7 mouse cellular contexts compared by ENCODE assay signal in genomic region chr7:19701069-19701761, GRCm38 (mm10). TPM values are rescaled to one million over a fixed set of nuclear protein-coding genes. Genes with fewer than 3 reads are reported as not detected.
DNase-seq lines count a peak whose midpoint lies in the region; ATAC-seq and TF ChIP-seq lines count a peak whose summit lies in the region.

No protein-coding gene starts in this region.

- no peak overlapping the region for H3K4me3 ChIP-seq in hindbrain, postnatal 0 days (ENCODE audit: low read length)
- no peak overlapping the region for H3K4me3 ChIP-seq in macrophage (ENCODE audit: inconsistent target)

- H3K4me2 ChIP-seq in hindbrain, postnatal 0 days (ENCODE audit: low read depth, low read length): 0 out of 2 replicates have a peak overlapping the region, but pooled peaks have one; percentile 10

- peaks cover 9% of the 10 kb centered on the region for H3K4me1 ChIP-seq in hindbrain, postnatal 0 days (ENCODE audit: insufficient read depth, low read length)

- ATAC-seq in hindbrain, postnatal 0 days: peak; percentile 58

- peak overlapping the region; percentile 43; the same call in 1 of the 2 replicates for H3K27ac ChIP-seq in hindbrain, postnatal 0 days
- H3K27ac ChIP-seq in macrophage: peak overlapping the region; percentile 72

- no peak overlapping the region for H3K9ac ChIP-seq in hindbrain, postnatal 0 days (replicated peaks; ENCODE audit: low read length)

- intact Hi-C loops in left cerebral cortex, postnatal 10 days (cut with DNase I): loop anchor here (2.0 to 10.0 kb wide), 2 partner anchors 32 to 296 kb away; partner anchors contain the start of genes Ckm and Klc3

- H3K9me3 ChIP-seq in hindbrain, postnatal 0 days (ENCODE audit: low read length): no peaks in the 10 kb centered on the region

- peak; percentile 87 for DNase-seq in NIH3T3 (ENCODE audit: low read depth)
- peak; percentile 50 for DNase-seq in c-Kit-positive CD71-positive TER-119-positive erythroid progenitor cells, embryonic 14.5 days (ENCODE audit: low spot score)
- DNase-seq in gastrocnemius, adult 8-10 months (ENCODE audit: low spot score in 2 of 2): peak; percentile 38 to 57
- peak; percentile 81 for DNase-seq in hindbrain, postnatal 0 days (ENCODE audit: low spot score)
- DNase-seq in left cerebral cortex, postnatal 10 days (ENCODE audit: extremely low spot score in 1 of 2, low spot score in 2 of 2): peak; percentile 65 to 87
- DNase-seq in right cerebral cortex, postnatal 36 days (ENCODE audit: low spot score in 2 of 2): peak; percentile 48 to 67

- peak; percentile 75 for TF ChIP-seq CTCF in hindbrain, postnatal 0 days (IDR thresholded peaks at IDR 0.05; ENCODE audit: low read depth)

- H3K27me3 ChIP-seq in hindbrain, postnatal 0 days (ENCODE audit: insufficient read depth, low read length): no peaks in the 10 kb centered on the region

- peaks cover 5% of the 10 kb centered on the region; the same call in 1 of the 2 replicates for H3K36me3 ChIP-seq in hindbrain, postnatal 0 days (ENCODE audit: insufficient read depth, low read length)
- peaks cover 2% of the 10 kb centered on the region; the same call in 1 of the 2 replicates for H3K36me3 ChIP-seq in macrophage (ENCODE audit: inconsistent target)

- WGBS in hindbrain, postnatal 0 days: 27% methylated on average over 22 of the region's 22 CpGs
- WGBS in macrophage (ENCODE audit: missing documents): 47% methylated on average over 20 of the region's 22 CpGs

- peaks cover 25% of the 10 kb centered on the region; the same call in 1 of the 2 replicates for H3K79me2 ChIP-seq in macrophage (ENCODE audit: inconsistent target)

RNA-seq across cellular contexts. Expression of gene Apoe, which starts 2.2 kb away (rescaled TPM):
- 10 to 100 TPM; 18.8 to 67.9 (median 47.9) TPM for total RNA-seq in gastrocnemius, adult 8-10 months (2022)
- total RNA-seq in hindbrain, postnatal 0 days (2014; rRNA removed): 2,123 and 2,525 TPM in 2 replicates
- polyA plus RNA-seq in hindbrain, postnatal 0 days (2015; fragmentation: Nextera tagmentation; extraction: Ambion mirVana): 3,307 and 3,685 TPM in 2 replicates
- total RNA-seq in left cerebral cortex, postnatal 10 days (2021): 1,000 to 10,000 TPM; 1,326 to 1,376 TPM
- total RNA-seq in macrophage (2018; cell fraction: chromatin; rRNA removed): 100 to 1,000 TPM in 24 of 26 experiments, 10 to 100 TPM in 2; 88.7 to 552 (median 167) TPM
- total RNA-seq in macrophage (2018; cell fraction: cytosol; rRNA removed): over 10,000 TPM in 1 of 26 experiments, 1,000 to 10,000 TPM in 25; 2,271 to 10,488 (median 5,747) TPM
- total RNA-seq in macrophage (2018; cell fraction: nucleus; rRNA removed): 1,000 to 10,000 TPM in 25 of 26 experiments, 100 to 1,000 TPM in 1; 950 to 5,502 (median 3,280) TPM
- 11,661 to 20,761 TPM (median 14,221 TPM) in 3 replicates for polyA plus RNA-seq in macrophage (2018)

RNA-seq across cellular contexts. Expression of gene Apoc1, which starts 8.8 kb away (rescaled TPM):
- 1 to 10 TPM in 2 of 4 experiments, not detected in 2; 1.1 to 2.1 TPM for total RNA-seq in gastrocnemius, adult 8-10 months (2022)
- total RNA-seq in hindbrain, postnatal 0 days (2014; rRNA removed): 1.5 and 2.3 TPM in 2 replicates
- 13.9 and 14.2 TPM in 2 replicates for polyA plus RNA-seq in hindbrain, postnatal 0 days (2015; fragmentation: Nextera tagmentation; extraction: Ambion mirVana)
- total RNA-seq in left cerebral cortex, postnatal 10 days (2021): 1 to 10 TPM; 3.1 to 3.3 TPM
- 1 to 10 TPM in 1 of 26 experiments, not detected in 25; 2.8 TPM for total RNA-seq in macrophage (2018; cell fraction: chromatin; rRNA removed)
- total RNA-seq in macrophage (2018; cell fraction: cytosol; rRNA removed): 1 to 10 TPM in 25 of 26 experiments, under 1 TPM in 1; 0.93 to 9.2 (median 2.6) TPM
- total RNA-seq in macrophage (2018; cell fraction: nucleus; rRNA removed): 1 to 10 TPM in 8 of 26 experiments, not detected in 18; 1.8 to 6.1 (median 2.3) TPM
- polyA plus RNA-seq in macrophage (2018): 4.3 to 4.7 TPM (median 4.4 TPM) in 3 replicates

RNA-seq across cellular contexts. Expression of gene Tomm40, which starts 14.0 kb away (rescaled TPM):
- total RNA-seq in gastrocnemius, adult 8-10 months (2022): 10 to 100 TPM; 44.3 to 48.3 (median 46.0) TPM
- 147 and 151 TPM in 2 replicates for total RNA-seq in hindbrain, postnatal 0 days (2014; rRNA removed)
- 172 and 173 TPM in 2 replicates for polyA plus RNA-seq in hindbrain, postnatal 0 days (2015; fragmentation: Nextera tagmentation; extraction: Ambion mirVana)
- total RNA-seq in left cerebral cortex, postnatal 10 days (2021): 100 to 1,000 TPM; 114 to 118 TPM
- 100 to 1,000 TPM in 1 of 26 experiments, 10 to 100 TPM in 25; 23.8 to 101 (median 64.7) TPM for total RNA-seq in macrophage (2018; cell fraction: chromatin; rRNA removed)
- 10 to 100 TPM; 29.3 to 52.6 (median 38.4) TPM for total RNA-seq in macrophage (2018; cell fraction: cytosol; rRNA removed)
- total RNA-seq in macrophage (2018; cell fraction: nucleus; rRNA removed): 10 to 100 TPM; 18.7 to 88.7 (median 34.9) TPM
- polyA plus RNA-seq in macrophage (2018): 17.8 to 74.1 TPM (median 32.1 TPM) in 3 replicates

RNA-seq across cellular contexts. Expression of gene Apoc4, which starts 19.9 kb away (rescaled TPM):
- total RNA-seq in gastrocnemius, adult 8-10 months (2022): not detected
- not detected in 2 replicates for total RNA-seq in hindbrain, postnatal 0 days (2014; rRNA removed)
- not detected in 2 replicates for polyA plus RNA-seq in hindbrain, postnatal 0 days (2015; fragmentation: Nextera tagmentation; extraction: Ambion mirVana)
- total RNA-seq in left cerebral cortex, postnatal 10 days (2021): not detected
- under 1 TPM in 1 of 26 experiments, not detected in 25; 0.33 TPM for total RNA-seq in macrophage (2018; cell fraction: chromatin; rRNA removed)
- 1 to 10 TPM in 1 of 26 experiments, under 1 TPM in 19, not detected in 6; 0.27 to 1.0 (median 0.52) TPM for total RNA-seq in macrophage (2018; cell fraction: cytosol; rRNA removed)
- not detected for total RNA-seq in macrophage (2018; cell fraction: nucleus; rRNA removed)
- 1.1 TPM in 1 of 3 replicates, not detected in the others for polyA plus RNA-seq in macrophage (2018)

RNA-seq across cellular contexts. Expression of gene Gm44805, which starts 20.0 kb away (rescaled TPM):
- total RNA-seq in gastrocnemius, adult 8-10 months (2022): not detected
- not detected in 2 replicates for total RNA-seq in hindbrain, postnatal 0 days (2014; rRNA removed)
- polyA plus RNA-seq in hindbrain, postnatal 0 days (2015; fragmentation: Nextera tagmentation; extraction: Ambion mirVana): not detected in 2 replicates
- total RNA-seq in left cerebral cortex, postnatal 10 days (2021): not detected
- total RNA-seq in macrophage (2018; cell fraction: chromatin; rRNA removed): 1 to 10 TPM in 1 of 26 experiments, not detected in 25; 2.2 TPM
- total RNA-seq in macrophage (2018; cell fraction: cytosol; rRNA removed): 1 to 10 TPM in 1 of 26 experiments, under 1 TPM in 1, not detected in 24; 0.49 to 1.2 TPM
- not detected for total RNA-seq in macrophage (2018; cell fraction: nucleus; rRNA removed)
- not detected in 3 replicates for polyA plus RNA-seq in macrophage (2018)

Comparison
In these comparisons a context has a peak if more than half of its experiments do, and no peak if none do; other contexts are left out.
1. RNA of gene Apoe, which starts 2.2 kb away (total RNA-seq): 2,123 to 2,525 TPM in hindbrain, postnatal 0 days and 1,326 to 1,376 TPM in left cerebral cortex, postnatal 10 days; 18.8 to 67.9 TPM in gastrocnemius, adult 8-10 months; every median in the first group is over 10 times any median in the second.
2. Peak in every context shown above with its lines, with median percentiles within 50 percentile points of each other: DNase-seq.